Mouse (Mus musculus) right cerebral cortex, adult 2 months (tissue): Measurements from ENCODE around the gene Tspan1.

Source experiments
- DNase-seq, 2 experiments: peaks; one replicate each; pipeline ENCODE4 v3.0.0; 2021 to 2022; ENCODE audit warnings: low spot score in 2 of 2

The Tspan1 gene

GRCm38 (mm10) chr4:116167404-116167803 lies at the start of gene Tspan1:
Tspan1 (minus strand) TSS chr4:116167601.
- no peak for DNase-seq

- DNase-seq = peak; percentile 15 to 16
Observed at GRCm38 (mm10) chr4:116217046-116217445, 49.6 kb upstream of the Tspan1 start.

GRCm38 (mm10) chr4:116215895-116216605 lies 48.6 kb upstream of the Tspan1 start:
- DNase-seq = no peak

- DNase-seq = no peak
Observed at GRCm38 (mm10) chr4:116208891-116209290, 41.5 kb upstream of the Tspan1 start.

- DNase-seq = no peak
Observed at GRCm38 (mm10) chr4:116206531-116206930, 39.1 kb upstream of the Tspan1 start.

GRCm38 (mm10) chr4:116204422-116204821 lies 37.0 kb upstream of the Tspan1 start:
- DNase-seq = no peak

- DNase-seq = no peak
Observed at GRCm38 (mm10) chr4:116198422-116198821, 31.0 kb upstream of the Tspan1 start.

GRCm38 (mm10) chr4:116193583-116194383 lies 26.4 kb upstream of the Tspan1 start:
- DNase-seq = no peak

- DNase-seq = no peak
Observed at GRCm38 (mm10) chr4:116192286-116192835, 25.0 kb upstream of the Tspan1 start.

GRCm38 (mm10) chr4:116185083-116185482 lies 17.7 kb upstream of the Tspan1 start:
- no peak for DNase-seq

- DNase-seq = no peak
Observed at GRCm38 (mm10) chr4:116182745-116183144, 15.3 kb upstream of the Tspan1 start.

- no peak for DNase-seq
Observed at GRCm38 (mm10) chr4:116182079-116182478, 14.7 kb upstream of the Tspan1 start.

GRCm38 (mm10) chr4:116177140-116177539 lies 9.7 kb upstream of the Tspan1 start:
- no peak for DNase-seq

GRCm38 (mm10) chr4:116176543-116176988 lies 9.2 kb upstream of the Tspan1 start:
- DNase-seq = peak in 1 of 2 experiments; percentile 62

GRCm38 (mm10) chr4:116175711-116176542 lies 8.5 kb upstream of the Tspan1 start:
- DNase-seq = peak; percentile 44 to 76

- no peak for DNase-seq
Observed at GRCm38 (mm10) chr4:116175136-116175535, 7.7 kb upstream of the Tspan1 start.

GRCm38 (mm10) chr4:116174466-116175116 lies 7.2 kb upstream of the Tspan1 start:
- DNase-seq = no peak

- DNase-seq = no peak
Observed at GRCm38 (mm10) chr4:116173752-116174151, 6.4 kb upstream of the Tspan1 start.

GRCm38 (mm10) chr4:116173072-116173471 lies 5.7 kb upstream of the Tspan1 start, which contains the start of the genes 1700042G07Rik and Gm49337:
1700042G07Rik (plus strand) TSS chr4:116173372.
Gm49337 (plus strand) TSS chr4:116173384.
- DNase-seq = no peak

- no peak for DNase-seq
Observed at GRCm38 (mm10) chr4:116169353-116169672, 1.9 kb upstream of the Tspan1 start.
